Mouse (Mus musculus) ES-Bruce4 (cell line): ENCODE measurements at regions not wholly inside any gene's neighbourhood (a gene's known extent, or its start where the extent isn't known, plus 50 kb on each side); places are given as distances from the start of the nearest gene placed in this dataset.

ENCODE experiments used
- CTCF ChIP-seq: IDR thresholded peaks from one replicate; pipeline ENCODE4 v1.8.1; 2011; ENCODE audit warnings: low read depth, low read length
- EP300 ChIP-seq: IDR thresholded peaks from 2 replicates; pipeline ENCODE4 v1.6.1; 2011; ENCODE audit warnings: low read depth, low read length; ENCODE audit not compliant: insufficient read depth
- POLR2A ChIP-seq: IDR thresholded peaks from one replicate; pipeline ENCODE4 v1.8.1; 2011; ENCODE audit warnings: low read length; ENCODE audit not compliant: insufficient read depth

DNA sequence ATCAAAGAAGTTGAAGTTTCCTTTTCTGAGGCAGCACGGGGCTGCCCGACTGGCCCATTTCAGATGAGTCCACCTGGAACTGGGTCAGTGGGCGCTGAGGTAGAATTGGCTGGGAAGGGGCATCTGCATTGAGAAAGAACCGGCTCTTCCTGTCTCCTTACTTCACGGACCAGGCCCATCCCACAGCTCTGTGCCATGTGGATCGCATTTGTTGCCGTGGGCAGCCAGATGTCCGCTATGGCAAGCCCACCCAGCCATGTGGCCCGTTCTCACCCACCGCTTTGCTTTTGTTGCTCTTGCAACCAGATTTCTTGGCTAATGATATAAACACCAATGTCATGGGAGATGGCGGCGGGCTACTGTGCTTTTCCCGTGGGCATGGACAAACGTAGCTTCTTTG is 256.0 kb downstream of the Etnk1 start:
- TF ChIP-seq CTCF = no peak
- no peak for TF ChIP-seq POLR2A
- no peak for TF ChIP-seq EP300
